Mouse (Mus musculus) spleen, adult 2 months (tissue): ENCODE results near the gene Gpa33.

Source experiments
- CTCF ChIP-seq: fragments of 200-500 bp; IDR thresholded peaks from 2 replicates; pipeline ENCODE4 v1.5.1; 2011; ENCODE audit warnings: mild to moderate bottlenecking, inconsistent platforms; ENCODE audit not compliant: insufficient read depth, insufficient read length, insufficient replicate concordance; ENCODE audit errors: extremely low read depth
- POLR2A ChIP-seq: fragments of 200-500 bp; IDR thresholded peaks from 2 replicates; pipeline ENCODE4 v1.6.1; 2011; ENCODE audit warnings: low read depth, low read length, inconsistent platforms

- TF ChIP-seq POLR2A, result no peak
- TF ChIP-seq CTCF, result no peak
Measured at GRCm38 (mm10) chr1:166165159-166165558, 35.1 kb downstream of the Gpa33 start.
